11 mouse cellular contexts compared by ENCODE assay signal in the genomic region with DNA sequence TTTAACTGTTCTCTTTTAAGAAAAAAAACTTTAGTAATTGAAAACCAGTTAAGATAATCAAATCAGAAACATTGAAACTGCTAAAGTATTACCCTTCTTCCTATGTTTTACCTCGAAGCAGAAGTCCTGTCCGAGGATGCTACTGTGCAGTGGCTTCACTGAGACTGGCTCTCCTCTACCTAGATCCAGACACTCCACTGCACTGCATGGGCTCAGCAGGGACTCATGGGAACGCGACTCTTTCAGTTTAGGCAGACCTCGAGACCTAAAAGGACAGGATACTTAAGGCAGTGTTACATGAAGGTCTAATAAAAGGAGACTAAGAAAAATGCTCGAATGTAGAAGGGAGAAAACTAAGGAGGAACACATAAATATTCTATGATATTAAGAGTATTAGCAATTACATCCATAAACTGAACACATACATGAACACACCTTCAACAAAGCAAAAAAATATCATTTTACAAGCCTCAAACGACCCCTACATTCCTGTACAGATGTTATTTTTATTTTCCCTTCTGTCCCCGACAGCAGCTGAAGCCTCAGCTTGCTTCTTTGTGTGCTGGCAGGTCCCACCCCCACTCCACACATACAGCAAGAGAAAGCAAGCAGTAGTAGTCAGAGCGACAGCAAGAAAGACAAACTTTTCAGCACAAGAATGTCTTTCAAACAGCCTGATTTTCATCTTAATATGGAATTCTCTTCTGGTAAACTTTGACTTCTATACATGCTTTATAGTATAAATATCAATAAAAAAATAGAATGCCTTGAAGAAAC.
A peak's percentile ranks its signal among the peaks of the same experiment; 100 is the strongest.
DNase-seq lines count a peak whose midpoint lies in the region; ATAC-seq and TF ChIP-seq lines count a peak whose summit lies in the region.
"Had no signal": no experiment of that assay in that cellular context is flagged by ENCODE, and none has a peak within 500 bp of the region (broad histone marks: within the 10 kb centered on the region; RNA-seq: fewer than 3 reads in every experiment).

No protein-coding gene starts in this region.

- DNase-seq in layer of hippocampus, adult 2 months (ENCODE audit: low spot score in 2 of 2), result no peak
- no peak for DNase-seq in layer of hippocampus, postnatal 14 days (ENCODE audit: low spot score in 2 of 2)
- DNase-seq in embryonic facial prominence, embryonic 14.5 days (ENCODE audit: low spot score), result peak; percentile 34
- peak; percentile 19 for DNase-seq in hindbrain, embryonic 11.5 days (ENCODE audit: low spot score)
- DNase-seq in midbrain, postnatal 0 days (ENCODE audit: low spot score), result no peak
- no peak for DNase-seq in lung, adult 2 months
- DNase-seq in liver, embryonic 11.5 days (ENCODE audit: low spot score), result no peak
- no peak for DNase-seq in spleen, postnatal 14 days (ENCODE audit: low spot score in 2 of 2)
- DNase-seq: cerebellum, adult 11 months had no signal

- WGBS in embryonic facial prominence, embryonic 14.5 days, result 34% methylated on average over 9 of the region's 9 CpGs
- WGBS in hindbrain, embryonic 11.5 days, result 33% methylated on average over 9 of the region's 9 CpGs
- 23% methylated on average over 9 of the region's 9 CpGs for WGBS in midbrain, postnatal 0 days
- 48% methylated on average over 9 of the region's 9 CpGs for WGBS in lung, adult 2 months
- 61% methylated on average over 9 of the region's 9 CpGs for WGBS in liver, embryonic 11.5 days

- H3K9me3 ChIP-seq in embryonic facial prominence, embryonic 14.5 days (ENCODE audit: control insufficient read depth, low read length), result no peaks in the 10 kb centered on the region
- no peaks in the 10 kb centered on the region for H3K9me3 ChIP-seq in hindbrain, embryonic 11.5 days (ENCODE audit: control insufficient read depth, low read length)
- no peaks in the 10 kb centered on the region for H3K9me3 ChIP-seq in midbrain, postnatal 0 days (ENCODE audit: low read length)
- H3K9me3 ChIP-seq in liver, embryonic 11.5 days (ENCODE audit: control insufficient read depth, low read length), result no peaks in the 10 kb centered on the region
- H3K9me3 ChIP-seq: limb, embryonic 12.5 days; neural tube, embryonic 12.5 days had no signal

- peak overlapping the region; percentile 61 for H3K27ac ChIP-seq in layer of hippocampus, adult 2 months
- no peak overlapping the region for H3K27ac ChIP-seq in embryonic facial prominence, embryonic 14.5 days (replicated peaks; ENCODE audit: low read depth, low read length)
- no peak overlapping the region for H3K27ac ChIP-seq in hindbrain, embryonic 11.5 days (ENCODE audit: low read depth, low read length)
- no peak overlapping the region for H3K27ac ChIP-seq in midbrain, postnatal 0 days (ENCODE audit: low read depth, low read length)
- H3K27ac ChIP-seq in liver, embryonic 11.5 days (ENCODE audit: low read depth, low read length), result no peak overlapping the region
- H3K27ac ChIP-seq: limb, embryonic 12.5 days; neural tube, embryonic 12.5 days had no signal

- TF ChIP-seq POLR2A in lung, adult 2 months (IDR thresholded peaks at IDR 0.05; ENCODE audit: borderline replicate concordance, extremely low read depth, low read depth, low read length), result no peak

- no peak; the same call in 1 of the 2 replicates for ATAC-seq in embryonic facial prominence, embryonic 14.5 days (ENCODE audit: low read depth)
- ATAC-seq in hindbrain, embryonic 11.5 days (ENCODE audit: low FRiP score), result no peak
- ATAC-seq in midbrain, postnatal 0 days (ENCODE audit: low FRiP score), result no peak
- no peak for ATAC-seq in liver, embryonic 11.5 days (replicated peaks; ENCODE audit: low FRiP score)

- no peak for TF ChIP-seq CTCF in layer of hippocampus, adult 2 months (conservative IDR thresholded peaks at IDR 0.05)
- no peak for TF ChIP-seq CTCF in midbrain, postnatal 0 days (IDR thresholded peaks at IDR 0.05)
- no peak for TF ChIP-seq CTCF in lung, adult 2 months (IDR thresholded peaks at IDR 0.05; ENCODE audit: insufficient read depth, low read length)

- H3K9ac ChIP-seq in embryonic facial prominence, embryonic 14.5 days (ENCODE audit: low read depth, low read length), result 0 out of 2 replicates have a peak overlapping the region, but pooled peaks have one; percentile 30
- no peak overlapping the region for H3K9ac ChIP-seq in hindbrain, embryonic 11.5 days (ENCODE audit: low read depth, low read length)
- H3K9ac ChIP-seq in midbrain, postnatal 0 days (replicated peaks; ENCODE audit: low read length, poor library complexity, severe bottlenecking), result no peak overlapping the region
- H3K9ac ChIP-seq in liver, embryonic 11.5 days (ENCODE audit: low read depth, low read length), result no peak overlapping the region
- H3K9ac ChIP-seq: limb, embryonic 12.5 days; neural tube, embryonic 12.5 days had no signal

- peaks cover 7% of the 10 kb centered on the region for H3K36me3 ChIP-seq in embryonic facial prominence, embryonic 14.5 days (ENCODE audit: control insufficient read depth, insufficient read depth, low read length)
- H3K36me3 ChIP-seq in hindbrain, embryonic 11.5 days (ENCODE audit: control insufficient read depth, insufficient read depth, low read length), result no peaks in the 10 kb centered on the region
- peaks cover 9% of the 10 kb centered on the region; the same call in 1 of the 2 replicates for H3K36me3 ChIP-seq in midbrain, postnatal 0 days (ENCODE audit: insufficient read depth, low read length)
- H3K36me3 ChIP-seq in liver, embryonic 11.5 days (ENCODE audit: control insufficient read depth, insufficient read depth, low read length), result no peaks in the 10 kb centered on the region

- H3K27me3 ChIP-seq in embryonic facial prominence, embryonic 14.5 days (replicated peaks; ENCODE audit: control insufficient read depth, insufficient read depth, low read length), result no peaks in the 10 kb centered on the region
- H3K27me3 ChIP-seq in hindbrain, embryonic 11.5 days (ENCODE audit: control insufficient read depth, insufficient read depth, low read length), result no peaks in the 10 kb centered on the region
- H3K27me3 ChIP-seq in midbrain, postnatal 0 days (ENCODE audit: insufficient read depth, low read length), result no peaks in the 10 kb centered on the region
- no peaks in the 10 kb centered on the region for H3K27me3 ChIP-seq in liver, embryonic 11.5 days (replicated peaks; ENCODE audit: control insufficient read depth, insufficient read depth, low read length)
- H3K27me3 ChIP-seq: limb, embryonic 12.5 days; neural tube, embryonic 12.5 days had no signal

- H3K4me3 ChIP-seq in layer of hippocampus, adult 2 months, result peak overlapping the region; percentile 31; the same call in 1 of the 2 replicates
- H3K4me3 ChIP-seq in embryonic facial prominence, embryonic 14.5 days (ENCODE audit: low read depth, low read length), result no peak overlapping the region
- H3K4me3 ChIP-seq in hindbrain, embryonic 11.5 days (ENCODE audit: low read depth, low read length), result no peak overlapping the region
- no peak overlapping the region for H3K4me3 ChIP-seq in midbrain, postnatal 0 days (ENCODE audit: low read depth, low read length)
- no peak overlapping the region for H3K4me3 ChIP-seq in lung, adult 2 months (replicated peaks; ENCODE audit: extremely low read depth, low read depth, low read length)
- no peak overlapping the region for H3K4me3 ChIP-seq in liver, embryonic 11.5 days (ENCODE audit: low read depth, low read length)
- H3K4me3 ChIP-seq: limb, embryonic 12.5 days; neural tube, embryonic 12.5 days had no signal

- peak overlapping the region; percentile 28; the same call in 1 of the 2 replicates for H3K4me2 ChIP-seq in embryonic facial prominence, embryonic 14.5 days (ENCODE audit: low read depth, low read length)
- H3K4me2 ChIP-seq in hindbrain, embryonic 11.5 days (replicated peaks; ENCODE audit: low read depth, low read length), result no peak overlapping the region
- H3K4me2 ChIP-seq in midbrain, postnatal 0 days (ENCODE audit: low read depth, low read length, poor library complexity, severe bottlenecking), result peak overlapping the region; percentile 32
- no peak overlapping the region for H3K4me2 ChIP-seq in liver, embryonic 11.5 days
- H3K4me2 ChIP-seq: limb, embryonic 12.5 days; neural tube, embryonic 12.5 days had no signal

- peaks cover 4% of the 10 kb centered on the region; the same call in 1 of the 2 replicates for H3K4me1 ChIP-seq in embryonic facial prominence, embryonic 14.5 days (ENCODE audit: control insufficient read depth, insufficient read depth, low read length)
- H3K4me1 ChIP-seq in hindbrain, embryonic 11.5 days (replicated peaks; ENCODE audit: control insufficient read depth, insufficient read depth, low read length), result no peaks in the 10 kb centered on the region
- peaks cover 6% of the 10 kb centered on the region for H3K4me1 ChIP-seq in midbrain, postnatal 0 days (ENCODE audit: insufficient read depth, low read length)
- H3K4me1 ChIP-seq in lung, adult 2 months (ENCODE audit: control insufficient read depth, insufficient read depth, low read length), result peaks cover 5% of the 10 kb centered on the region
- H3K4me1 ChIP-seq in liver, embryonic 11.5 days (replicated peaks; ENCODE audit: control insufficient read depth, insufficient read depth, low read length), result no peaks in the 10 kb centered on the region

Comparison
In these comparisons a context has a peak if more than half of its experiments do, and no peak if none do; other contexts are left out.
1. DNase-seq: peak in embryonic facial prominence, embryonic 14.5 days (single experiment) and hindbrain, embryonic 11.5 days (single experiment); none in layer of hippocampus, adult 2 months (0 of 2), layer of hippocampus, postnatal 14 days (0 of 2), midbrain, postnatal 0 days (single experiment), lung, adult 2 months (single experiment), liver, embryonic 11.5 days (single experiment) and spleen, postnatal 14 days (0 of 2).
2. H3K4me2 ChIP-seq: peak in embryonic facial prominence, embryonic 14.5 days (single experiment) and midbrain, postnatal 0 days (single experiment); none in hindbrain, embryonic 11.5 days (single experiment) and liver, embryonic 11.5 days (single experiment).